Mouse (Mus musculus): ENCODE results near the gene Hist1h2bb. TPM values are rescaled to one million over a fixed set of nuclear protein-coding genes. Genes with fewer than 3 reads are reported as not detected.
"Not testable (repeated sequence)": the region's sequence is repeated elsewhere in the genome, so short reads cannot be mapped to it uniquely, and the experiment has no call there.

Gene Hist1h2bb
- polyA plus RNA-seq, 1 experiment = 160 TPM

- no peak for DNase-seq
- Histone ChIP-seq H3K4me1 (replicated peaks; ENCODE audit: control insufficient read depth, insufficient read depth, low read length) (peaks cover 4% of the 10 kb centered on the region), H3K36me3 (ENCODE audit: control insufficient read depth, insufficient read depth, low read length) (no peaks in the 10 kb centered on the region), H3K4me3 (ENCODE audit: control insufficient read depth, insufficient read depth, low read length) (peak overlapping the region; percentile 15), H3K27ac (ENCODE audit: control insufficient read depth, insufficient read depth, low read length) (peak overlapping the region; percentile 63), H3K27me3 (ENCODE audit: control insufficient read depth, insufficient read depth, low read length) (no peaks in the 10 kb centered on the region)
- 6% methylated on average over 11 of the region's 13 CpGs for WGBS
- no peak for TF ChIP-seq POLR2A (IDR thresholded peaks at IDR 0.05; ENCODE audit: control insufficient read depth, extremely low read depth, insufficient read depth, low read length, poor library complexity)
- TF ChIP-seq CTCF (IDR thresholded peaks at IDR 0.05; ENCODE audit: borderline replicate concordance, control insufficient read depth, extremely low read depth, insufficient read depth, low read length, poor library complexity) = no peak
These were observed 752 bp downstream of the Hist1h2bb start for GRCm38 (mm10) chr13:23747081-23747891.

DNA sequence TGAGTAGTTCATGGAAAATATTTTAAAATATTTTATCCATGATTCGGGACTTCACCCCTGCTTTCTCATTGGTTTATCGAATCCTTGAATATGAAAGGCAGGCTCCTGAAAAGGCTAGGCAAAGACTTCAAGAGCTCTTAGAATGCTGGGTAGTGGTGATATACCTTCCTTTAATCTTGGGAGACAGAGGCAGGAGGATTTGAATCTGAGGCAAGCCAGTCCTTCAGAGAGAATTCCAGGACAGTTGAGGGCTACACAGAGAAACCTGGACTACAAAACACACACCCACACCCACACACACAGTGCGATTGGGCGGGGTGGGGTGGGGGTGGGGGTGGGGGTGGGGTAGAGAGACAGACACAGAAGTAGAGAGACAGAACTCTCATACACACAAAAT lies 1.4 kb downstream of the Hist1h2bb start:
- peak overlapping the region; percentile 70; the same call in 1 of the 2 replicates for H3K27ac ChIP-seq (ENCODE audit: control insufficient read depth, insufficient read depth, low read length)
- H3K36me3 ChIP-seq (ENCODE audit: control insufficient read depth, insufficient read depth, low read length) = no peaks in the 10 kb centered on the region
- peaks cover 4% of the 10 kb centered on the region for H3K4me1 ChIP-seq (replicated peaks; ENCODE audit: control insufficient read depth, insufficient read depth, low read length)
- 14% methylated on average over 4 of the region's 4 CpGs for WGBS
- no peak for DNase-seq
- no peak overlapping the region for H3K4me3 ChIP-seq (ENCODE audit: control insufficient read depth, insufficient read depth, low read length)
- TF ChIP-seq CTCF (IDR thresholded peaks at IDR 0.05; ENCODE audit: borderline replicate concordance, control insufficient read depth, extremely low read depth, insufficient read depth, low read length, poor library complexity) = no peak
- TF ChIP-seq POLR2A (IDR thresholded peaks at IDR 0.05; ENCODE audit: control insufficient read depth, extremely low read depth, insufficient read depth, low read length, poor library complexity) = no peak
- H3K27me3 ChIP-seq (ENCODE audit: control insufficient read depth, insufficient read depth, low read length) = no peaks in the 10 kb centered on the region

DNA sequence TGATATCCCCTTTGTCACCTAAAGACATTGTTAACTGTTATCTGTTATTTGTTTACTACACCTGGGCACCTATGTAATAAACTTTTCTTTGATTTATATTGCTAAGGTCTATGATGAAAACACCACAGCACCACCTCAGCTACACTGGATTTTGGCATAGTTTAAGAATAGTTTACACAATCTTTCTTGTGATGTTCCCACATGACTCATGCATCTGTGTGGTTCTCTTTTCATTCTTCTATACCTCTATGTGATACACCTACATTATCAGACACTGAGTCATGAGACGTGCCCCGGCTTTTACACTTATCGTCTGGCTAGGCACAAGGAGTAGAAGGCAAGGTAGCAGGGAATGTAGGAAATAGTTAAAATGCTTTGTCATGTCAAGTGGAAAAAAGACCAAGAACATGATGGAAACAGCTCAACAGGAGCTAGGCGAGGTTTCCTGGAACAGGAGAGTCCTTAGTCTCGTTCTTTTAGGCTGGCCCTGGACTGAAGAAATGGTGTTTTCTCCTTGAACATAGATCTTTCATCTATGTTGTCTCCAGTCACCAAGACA lies 3.1 kb downstream of the Hist1h2bb start:
- Histone ChIP-seq H3K27ac (ENCODE audit: control insufficient read depth, insufficient read depth, low read length) (no peak overlapping the region), H3K36me3 (ENCODE audit: control insufficient read depth, insufficient read depth, low read length) (no peaks in the 10 kb centered on the region), H3K27me3 (ENCODE audit: control insufficient read depth, insufficient read depth, low read length) (no peaks in the 10 kb centered on the region), H3K4me1 (replicated peaks; ENCODE audit: control insufficient read depth, insufficient read depth, low read length) (peaks cover 4% of the 10 kb centered on the region), H3K4me3 (ENCODE audit: control insufficient read depth, insufficient read depth, low read length) (no peak overlapping the region)
- DNase-seq = no peak
- 96% methylated on average over 5 of the region's 5 CpGs for WGBS
- no peak for TF ChIP-seq POLR2A (IDR thresholded peaks at IDR 0.05; ENCODE audit: control insufficient read depth, extremely low read depth, insufficient read depth, low read length, poor library complexity)
- TF ChIP-seq CTCF (IDR thresholded peaks at IDR 0.05; ENCODE audit: borderline replicate concordance, control insufficient read depth, extremely low read depth, insufficient read depth, low read length, poor library complexity) = no peak

DNA sequence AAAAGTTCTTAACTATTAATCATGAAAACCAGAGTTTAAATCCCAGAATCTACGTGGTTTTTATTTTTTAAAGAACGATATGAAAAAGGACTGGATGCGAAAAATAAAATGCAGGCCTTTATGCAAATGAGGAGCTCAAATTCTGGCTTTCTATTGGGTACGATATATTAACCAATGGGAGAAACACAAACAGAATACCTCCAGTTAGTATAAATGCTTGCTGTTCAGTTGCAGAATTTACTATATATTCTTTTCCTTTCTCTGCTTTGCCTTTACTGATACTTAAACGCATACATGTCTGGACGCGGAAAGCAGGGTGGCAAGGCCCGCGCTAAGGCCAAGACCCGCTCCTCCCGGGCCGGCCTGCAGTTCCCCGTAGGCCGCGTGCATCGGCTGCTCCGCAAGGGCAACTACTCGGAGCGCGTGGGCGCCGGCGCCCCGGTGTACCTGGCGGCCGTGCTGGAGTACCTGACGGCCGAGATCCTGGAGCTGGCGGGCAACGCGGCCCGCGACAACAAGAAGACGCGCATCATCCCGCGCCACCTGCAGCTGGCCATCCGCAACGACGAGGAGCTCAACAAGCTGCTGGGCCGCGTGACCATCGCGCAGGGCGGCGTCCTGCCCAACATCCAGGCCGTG lies 4.4 kb downstream of the Hist1h2bb start, which contains the start of gene Hist1h2ab:
Gene Hist1h2ab (plus strand): TSS at position 288 of the 639 bp plus-strand sequence.
- H3K27ac ChIP-seq (ENCODE audit: control insufficient read depth, insufficient read depth, low read length) = peak within 1 kb of the TSS; percentile 86
- WGBS = under 1% methylated on average over 32 of the region's 47 CpGs
- 0 out of 2 replicates have a peak, but pooled peaks have one; percentile 10 for TF ChIP-seq CTCF (IDR thresholded peaks at IDR 0.05; ENCODE audit: borderline replicate concordance, control insufficient read depth, extremely low read depth, insufficient read depth, low read length, poor library complexity)
- peak; percentile 60; the same call in 1 of the 2 replicates for TF ChIP-seq POLR2A (IDR thresholded peaks at IDR 0.05; ENCODE audit: control insufficient read depth, extremely low read depth, insufficient read depth, low read length, poor library complexity)
- DNase-seq = peak; percentile 63
- peak within 1 kb of the TSS; percentile 41 for H3K4me3 ChIP-seq (ENCODE audit: control insufficient read depth, insufficient read depth, low read length)
- H3K36me3 ChIP-seq (ENCODE audit: control insufficient read depth, insufficient read depth, low read length); H3K4me1 ChIP-seq (replicated peaks; ENCODE audit: control insufficient read depth, insufficient read depth, low read length); H3K27me3 ChIP-seq (ENCODE audit: control insufficient read depth, insufficient read depth, low read length): not testable (repeated sequence)

DNA sequence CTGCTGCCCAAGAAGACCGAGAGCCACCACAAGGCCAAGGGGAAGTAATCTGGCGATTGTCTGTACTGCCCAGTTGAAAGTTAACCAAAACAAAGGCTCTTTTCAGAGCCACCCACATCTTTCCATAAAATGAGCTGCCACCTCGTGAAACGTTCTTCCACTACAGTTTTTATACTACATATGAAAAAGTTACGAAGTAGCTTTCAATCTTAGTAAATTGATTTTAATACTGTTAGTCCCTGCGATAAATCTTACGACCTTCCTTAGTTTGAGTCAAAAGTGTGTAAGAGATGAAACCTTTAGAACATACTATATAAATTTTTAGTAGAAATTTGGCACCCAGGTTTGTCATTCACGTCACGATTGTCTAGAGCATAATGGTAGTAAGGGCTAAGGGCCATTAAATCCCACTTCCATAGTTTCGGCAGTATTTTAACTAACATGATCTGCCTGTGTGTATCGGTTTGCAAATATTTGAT lies 5.0 kb downstream of the Hist1h2bb start:
- Histone ChIP-seq H3K36me3 (ENCODE audit: control insufficient read depth, insufficient read depth, low read length) (no peaks in the 10 kb centered on the region), H3K4me3 (ENCODE audit: control insufficient read depth, insufficient read depth, low read length) (peak overlapping the region; percentile 41), H3K27me3 (ENCODE audit: control insufficient read depth, insufficient read depth, low read length) (no peaks in the 10 kb centered on the region), H3K27ac (ENCODE audit: control insufficient read depth, insufficient read depth, low read length) (peak overlapping the region; percentile 86), H3K4me1 (replicated peaks; ENCODE audit: control insufficient read depth, insufficient read depth, low read length) (0 out of 2 replicates have a peak, but pooled peaks cover 2% of the 10 kb centered on the region)
- DNase-seq = no peak
- no peak for TF ChIP-seq POLR2A (IDR thresholded peaks at IDR 0.05; ENCODE audit: control insufficient read depth, extremely low read depth, insufficient read depth, low read length, poor library complexity)
- no peak for TF ChIP-seq CTCF (IDR thresholded peaks at IDR 0.05; ENCODE audit: borderline replicate concordance, control insufficient read depth, extremely low read depth, insufficient read depth, low read length, poor library complexity)
- under 1% methylated on average over 11 of the region's 11 CpGs for WGBS

GRCm38 (mm10) chr13:23752067-23752741 lies 5.7 kb downstream of the Hist1h2bb start, which contains the start of gene Hist1h3b:
Gene Hist1h3b, plus strand, starts transcription at chr13:23752267.
- H3K27me3 ChIP-seq (ENCODE audit: control insufficient read depth, insufficient read depth, low read length); H3K36me3 ChIP-seq (ENCODE audit: control insufficient read depth, insufficient read depth, low read length); H3K4me1 ChIP-seq (replicated peaks; ENCODE audit: control insufficient read depth, insufficient read depth, low read length): not testable (repeated sequence)
- WGBS = under 1% methylated on average over 20 of the region's 47 CpGs
- H3K27ac ChIP-seq (ENCODE audit: control insufficient read depth, insufficient read depth, low read length) = peak within 1 kb of the TSS; percentile 86
- DNase-seq = peak; percentile 87
- peak within 1 kb of the TSS; percentile 41 for H3K4me3 ChIP-seq (ENCODE audit: control insufficient read depth, insufficient read depth, low read length)
